Mouse (Mus musculus) left cerebral cortex, postnatal 25 days (tissue): ENCODE measurements at regions not wholly inside any gene's neighbourhood (a gene's known extent, or its start where the extent isn't known, plus 50 kb on each side); places are given as distances from the start of the nearest gene placed in this dataset.

Experiments used
- DNase-seq, 2 experiments: peaks; one replicate each; pipeline ENCODE4 v3.0.0; 2022; ENCODE audit warnings: low spot score in 2 of 2, mixed read lengths in 1 of 2
- intact Hi-C: fragments of 180-260 bp; cut with DNase I; formaldehyde crosslinking; loops from one replicate; pipeline ENCODE4 v1.15.1; 2025

DNA sequence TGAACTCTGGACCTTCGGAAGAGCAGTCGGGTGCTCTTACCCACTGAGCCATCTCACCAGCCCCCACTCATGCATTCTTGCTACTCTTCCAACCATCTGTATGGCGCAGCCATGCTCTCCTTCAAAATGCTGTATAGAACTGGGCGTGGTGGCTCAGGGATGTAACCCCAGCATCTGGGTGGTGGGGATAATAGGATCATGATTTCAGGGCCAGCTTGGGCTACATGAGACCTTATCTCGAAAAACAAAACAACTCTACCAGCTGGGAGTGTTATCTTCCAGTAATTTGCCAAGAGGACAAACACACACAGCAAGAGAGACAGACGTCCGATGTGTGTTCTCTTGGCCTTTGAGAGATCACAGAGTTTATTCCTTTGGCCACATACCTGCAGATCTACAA lies 69.8 kb upstream of the Lmo2 start:
- no peak for DNase-seq
- intact Hi-C loops = no loop called here

DNA sequence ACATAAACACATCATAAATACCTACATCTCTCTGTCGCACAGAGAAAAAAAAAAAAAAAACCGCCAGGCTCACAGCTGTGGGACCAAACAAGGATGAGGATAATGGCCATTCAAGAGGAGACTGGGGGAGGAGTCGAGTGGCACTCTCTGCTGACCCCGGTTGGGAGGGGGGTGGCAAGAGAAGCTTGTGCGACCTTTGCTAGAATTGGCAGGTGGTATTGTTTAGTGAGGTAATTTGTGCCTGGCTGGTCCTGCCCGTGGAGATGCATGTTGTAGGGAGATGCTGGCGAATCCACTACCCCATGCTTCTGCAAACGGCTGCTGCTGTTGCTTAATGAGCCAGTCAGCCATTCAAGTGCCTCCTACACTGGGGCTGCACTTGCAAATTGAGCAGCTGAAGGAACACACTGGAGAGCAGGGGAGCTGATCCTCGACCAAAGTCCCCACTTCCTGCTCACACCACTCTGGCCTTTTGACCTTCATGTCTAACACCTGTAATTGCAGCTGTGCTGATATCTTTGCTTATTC lies 66.5 kb upstream of the Lmo2 start:
- DNase-seq = no peak

DNA sequence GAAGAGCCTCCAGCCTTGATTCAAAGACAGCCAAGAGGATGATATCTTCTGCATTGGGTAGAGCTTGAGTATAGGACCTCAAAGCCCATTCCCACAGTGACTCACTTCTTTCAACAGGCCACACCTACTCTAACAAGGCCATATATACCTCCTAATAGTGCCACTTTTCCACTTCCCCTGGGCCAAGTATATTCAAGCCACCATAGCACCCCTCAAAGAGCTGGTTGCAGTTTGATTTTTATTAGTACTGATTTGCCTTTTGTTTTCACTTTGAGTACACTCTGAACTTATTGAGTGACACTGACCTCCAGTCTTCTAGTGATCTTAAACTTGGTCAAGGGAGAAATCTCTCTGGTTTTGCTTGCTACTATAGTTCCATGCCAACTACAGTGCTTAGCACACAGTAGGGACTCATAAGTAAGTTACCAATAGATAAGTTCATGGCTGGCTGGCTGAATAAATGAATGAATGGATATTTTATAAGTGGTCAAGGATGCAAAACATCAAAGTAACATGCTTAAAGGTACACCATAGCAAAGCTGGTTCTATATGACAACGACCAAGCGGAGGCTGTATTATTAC lies 64.5 kb upstream of the Lmo2 start:
- DNase-seq = no peak
- intact Hi-C loops = no loop called here

More for the DNA sequence above, 66.5 kb upstream of the Lmo2 start:
- intact Hi-C loops = no loop called here

DNA sequence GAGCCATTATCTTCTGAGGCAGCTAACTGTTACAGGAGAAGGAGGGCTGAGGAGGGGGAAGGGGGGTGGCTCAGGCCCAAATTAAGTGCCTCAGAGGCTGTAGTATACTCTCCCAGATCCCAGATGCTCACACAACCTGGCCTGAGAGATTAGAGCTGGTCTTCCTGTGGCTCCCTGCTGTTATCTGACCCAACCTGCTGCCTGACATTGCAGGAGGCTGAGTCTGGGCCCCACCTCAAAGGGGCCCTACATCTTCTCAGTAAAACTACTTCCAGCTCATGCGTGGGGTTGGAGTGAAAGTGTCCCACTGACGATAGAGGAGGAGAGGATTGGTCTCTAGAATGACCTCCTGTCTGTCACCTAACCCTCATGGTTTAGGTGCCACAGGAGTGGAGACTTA lies 64.0 kb upstream of the Lmo2 start:
- intact Hi-C loops = no loop called here
- no peak for DNase-seq

DNA sequence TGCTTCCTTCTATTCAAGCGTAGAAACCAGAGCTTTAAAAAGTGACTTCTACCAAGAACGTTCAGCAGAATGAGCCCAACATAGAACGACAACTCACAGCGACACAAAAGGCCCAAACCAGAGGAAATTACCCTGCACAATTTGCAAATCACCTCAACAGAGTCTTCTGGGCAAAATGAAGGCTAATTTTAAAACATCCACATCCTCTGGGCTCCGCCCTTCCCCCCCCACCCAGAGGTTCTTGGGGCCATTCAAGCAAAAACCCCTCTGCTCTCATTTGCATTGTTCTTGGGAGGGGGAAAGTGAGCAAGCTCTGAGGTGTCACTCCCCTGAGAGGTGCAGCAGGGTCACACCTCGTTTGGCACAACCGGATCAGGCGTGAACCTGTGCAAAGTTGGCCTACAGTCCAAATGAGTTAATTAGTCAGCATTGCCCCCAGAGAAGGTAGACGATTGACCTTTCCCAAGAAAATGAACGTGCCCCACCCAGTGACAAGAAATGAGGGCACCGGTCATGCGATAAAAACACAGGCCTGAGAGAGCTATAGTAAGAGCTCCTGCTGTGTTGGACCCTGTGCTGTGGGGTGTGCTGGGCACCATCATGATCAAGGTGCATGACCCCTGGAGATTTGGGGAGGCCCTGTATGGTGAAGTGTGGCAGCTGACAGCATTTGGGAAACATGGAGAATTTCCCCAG lies 62.7 kb upstream of the Lmo2 start:
- no peak for DNase-seq
- intact Hi-C loops = no loop called here

DNA sequence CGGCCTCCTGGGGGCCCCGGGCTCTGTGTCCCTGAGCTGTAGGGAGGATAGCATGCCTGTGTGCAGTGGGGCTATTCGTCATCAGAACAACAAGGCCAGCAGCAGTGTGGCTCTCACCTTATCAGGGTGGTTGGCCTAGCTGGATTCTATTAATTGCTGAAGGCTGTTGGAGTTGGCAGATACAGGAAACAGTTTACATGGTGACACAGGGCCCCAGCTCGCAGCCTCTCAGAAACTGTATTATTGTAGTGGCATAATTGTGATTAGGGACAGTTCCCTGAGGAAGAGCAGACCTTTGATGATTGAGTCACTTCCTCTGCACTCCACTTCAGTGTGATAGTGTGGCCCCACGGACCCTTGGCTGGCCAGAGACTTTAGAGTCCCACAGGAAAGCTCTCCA lies 61.6 kb upstream of the Lmo2 start:
- intact Hi-C loops = no loop called here
- no peak for DNase-seq

DNA sequence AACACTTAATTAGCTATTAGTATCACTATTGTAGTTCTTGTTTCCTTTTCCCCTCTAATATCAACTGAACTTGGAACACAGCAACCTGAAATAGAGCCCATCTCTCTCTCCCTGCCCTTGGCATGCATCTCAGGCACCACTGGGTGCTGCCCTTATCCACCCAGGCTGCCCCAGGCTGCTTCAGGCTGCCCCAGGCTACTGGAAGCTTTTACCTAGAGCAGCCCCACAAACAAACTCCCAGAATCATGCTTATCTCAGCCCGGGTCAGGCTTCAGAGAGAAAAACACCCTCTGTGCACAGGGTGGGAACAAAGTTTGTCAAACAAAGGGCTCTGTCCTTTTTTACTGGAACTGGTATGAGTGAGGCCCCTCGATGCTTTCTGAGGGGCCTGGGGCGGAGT lies 61.0 kb upstream of the Lmo2 start:
- DNase-seq = no peak
- intact Hi-C loops = no loop called here

DNA sequence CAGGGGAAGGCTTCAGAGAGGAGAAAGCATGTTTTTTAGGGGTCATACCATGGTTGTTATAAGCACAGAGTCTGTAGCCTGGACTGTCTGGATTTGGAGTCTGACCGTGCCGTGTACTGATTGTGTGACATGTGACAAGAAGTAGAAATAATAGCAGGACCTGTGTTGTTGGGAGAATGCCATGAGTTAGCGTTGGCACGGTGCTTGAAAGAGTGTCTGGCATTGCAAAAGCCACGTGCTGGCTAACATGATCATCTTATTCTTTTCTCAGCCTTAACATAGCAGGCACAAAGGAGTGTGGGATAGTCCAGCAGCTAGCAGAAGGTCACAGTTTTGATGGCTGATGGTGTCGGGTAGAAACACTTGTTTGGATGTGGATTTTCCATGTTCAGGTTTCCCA lies 58.1 kb upstream of the Lmo2 start:
- intact Hi-C loops = no loop called here
- no peak for DNase-seq

DNA sequence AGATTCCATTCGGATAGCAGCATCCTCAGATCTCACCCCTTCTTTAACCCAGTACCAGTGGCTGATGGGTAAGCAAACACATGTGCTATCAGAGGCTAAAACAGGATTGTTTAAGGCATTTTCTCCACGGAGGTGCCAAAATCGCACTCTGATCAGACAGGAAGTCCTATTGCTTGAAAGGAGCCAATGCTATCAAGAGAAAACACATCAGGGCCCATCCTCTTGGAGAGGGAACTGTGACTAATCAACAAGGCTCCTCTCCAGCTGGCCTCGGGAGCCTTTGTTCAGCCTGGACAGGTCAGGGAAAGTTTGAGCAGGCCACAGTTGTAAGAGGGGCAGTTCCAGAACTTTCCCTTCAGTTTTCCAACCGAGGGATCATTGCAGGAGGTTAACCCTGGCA lies 57.4 kb upstream of the Lmo2 start:
- no peak for DNase-seq
- intact Hi-C loops = no loop called here

DNA sequence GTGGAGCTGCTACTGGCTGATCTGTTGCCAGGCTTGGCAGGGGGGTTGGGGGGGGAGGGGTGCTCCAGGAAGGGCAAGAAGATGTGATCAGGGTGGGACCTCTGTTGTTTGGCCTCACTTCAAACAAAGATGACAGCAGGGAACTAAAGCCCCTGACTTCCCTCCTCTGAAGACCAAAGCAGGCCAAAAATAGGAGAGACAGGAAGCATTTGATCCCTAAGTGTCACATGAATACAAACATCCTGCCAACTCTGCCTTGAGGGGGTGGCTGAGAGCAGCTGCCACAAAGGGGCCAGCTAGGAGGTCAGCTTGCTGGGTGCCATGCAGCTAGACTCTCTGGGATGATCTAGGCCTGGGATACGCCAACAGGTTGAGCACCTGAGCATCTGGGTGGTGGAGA lies 56.3 kb upstream of the Lmo2 start:
- intact Hi-C loops = no loop called here
- DNase-seq = no peak

DNA sequence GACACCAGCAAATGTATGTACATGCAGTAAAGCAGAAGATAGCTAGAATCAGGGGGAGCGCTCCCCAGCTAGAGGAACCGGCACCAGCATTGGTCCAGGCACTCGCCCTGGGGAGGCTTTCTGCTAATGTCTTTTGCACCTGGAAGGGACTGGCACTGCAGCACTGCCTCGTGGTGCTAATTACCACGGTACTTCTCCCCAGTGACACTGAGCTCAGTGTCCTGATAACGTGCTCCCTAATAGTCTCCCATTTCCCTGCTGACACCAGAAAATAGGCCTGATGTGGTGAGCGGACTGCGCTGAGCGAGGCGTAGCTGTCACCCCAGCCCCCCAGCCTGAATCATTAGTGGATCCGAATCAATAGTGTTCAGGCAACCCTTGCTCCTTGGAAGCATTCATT lies 55.0 kb upstream of the Lmo2 start:
- intact Hi-C loops = no loop called here
- DNase-seq = no peak

DNA sequence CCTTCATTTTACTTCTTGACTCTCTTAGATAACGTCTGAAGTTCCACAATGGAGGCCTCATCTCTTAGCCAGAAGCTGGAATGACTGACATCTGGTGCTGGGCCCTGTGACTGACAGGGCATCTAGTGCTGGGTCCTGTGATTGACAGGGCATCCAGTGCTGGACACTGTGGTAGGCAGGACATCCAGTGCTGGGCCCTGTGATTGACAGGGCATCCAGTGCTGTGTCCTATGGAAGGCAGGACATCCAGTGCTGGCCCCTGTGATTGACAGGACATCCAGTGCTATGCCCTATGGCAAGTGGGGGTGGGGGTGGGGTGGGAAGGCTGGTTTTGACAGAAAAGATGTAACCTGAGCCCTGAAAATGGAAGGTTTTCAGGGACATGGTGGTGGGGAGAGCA lies 52.1 kb upstream of the Lmo2 start:
- DNase-seq = no peak
- intact Hi-C loops = no loop called here

DNA sequence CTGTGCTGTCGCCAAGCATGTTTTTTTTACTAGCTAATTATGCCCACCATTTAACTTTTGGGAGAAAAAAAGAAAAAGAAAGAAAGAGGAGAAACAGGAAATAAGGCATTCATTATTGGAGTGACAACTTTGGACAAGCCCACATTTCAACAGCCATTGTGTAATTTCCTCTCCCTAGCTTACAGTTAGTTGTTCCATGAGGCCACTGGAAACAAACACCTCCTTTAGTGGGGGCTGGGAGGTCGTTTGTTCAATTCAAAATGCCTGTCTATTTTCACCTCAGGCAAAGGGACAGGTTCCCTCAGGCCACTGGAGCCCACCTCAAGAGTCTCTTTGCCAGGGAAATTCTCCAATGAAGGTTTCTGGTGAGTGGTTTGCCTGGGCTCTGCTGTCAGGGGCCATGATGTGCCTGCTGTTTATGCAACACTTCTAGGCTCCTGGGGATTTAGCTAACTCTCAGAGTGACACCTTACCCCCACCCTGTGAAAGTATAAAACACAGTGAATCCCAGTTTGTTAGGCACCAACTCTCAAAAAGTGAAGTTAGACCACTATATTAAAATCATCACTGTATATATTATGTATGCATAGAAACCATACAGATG lies 51.1 kb upstream of the Lmo2 start:
- intact Hi-C loops = no loop called here
- no peak for DNase-seq
